Mouse (Mus musculus) CD8-positive naive resting alpha-beta T cell, adult 2 months (primary cell): ENCODE data around the gene Slc16a8.

Experiments used
- DNase-seq, 2 experiments: peaks; one replicate each; pipeline ENCODE4 v3.0.0; 2022; ENCODE audit warnings: low read depth in 2 of 2, low spot score in 2 of 2

The Slc16a8 gene

GRCm38 (mm10) chr15:79219572-79219971, 35.0 kb downstream of the Slc16a8 start:
- DNase-seq, result no peak

- DNase-seq, result no peak
Measured at GRCm38 (mm10) chr15:79216191-79216590, 38.4 kb downstream of the Slc16a8 start.

GRCm38 (mm10) chr15:79213591-79213990, 41.0 kb downstream of the Slc16a8 start:
- DNase-seq, result no peak

GRCm38 (mm10) chr15:79212750-79213446, 41.7 kb downstream of the Slc16a8 start:
- no peak for DNase-seq

- DNase-seq, result no peak
Measured at GRCm38 (mm10) chr15:79210357-79210756, 44.2 kb downstream of the Slc16a8 start.

- peak; percentile 57 to 69 for DNase-seq
Measured at GRCm38 (mm10) chr15:79208758-79209439, 45.7 kb downstream of the Slc16a8 start.

- DNase-seq, result no peak
Measured at GRCm38 (mm10) chr15:79208211-79208610, 46.4 kb downstream of the Slc16a8 start.

GRCm38 (mm10) chr15:79202575-79202974, 52.0 kb downstream of the Slc16a8 start:
- no peak for DNase-seq

GRCm38 (mm10) chr15:79201491-79202150, 52.9 kb downstream of the Slc16a8 start:
- no peak for DNase-seq
